Mouse (Mus musculus) layer of hippocampus, adult 9-11 months (tissue): ENCODE data around the gene Pknox2.

ENCODE experiments used
- DNase-seq: peaks from one replicate; pipeline ENCODE4 v3.0.0; 2022

The Pknox2 gene

DNA sequence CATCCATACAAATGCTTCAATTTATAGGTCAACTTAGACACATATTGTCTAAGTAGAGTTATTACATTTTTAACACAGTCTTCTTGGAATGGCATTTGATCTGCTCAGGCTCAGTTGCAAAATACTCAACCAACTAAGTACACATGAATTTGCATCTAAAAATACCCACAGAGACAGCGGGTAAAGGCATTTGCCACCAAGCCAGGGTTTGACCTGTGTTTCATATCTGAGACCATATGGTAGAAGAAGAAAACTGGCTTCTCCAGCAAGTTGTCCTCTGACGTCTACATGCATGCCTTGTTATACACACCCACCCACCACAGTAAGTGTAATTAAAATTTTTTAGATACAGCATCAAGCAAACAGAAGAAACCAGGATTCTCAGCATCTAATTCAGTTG, 273.4 kb downstream of the Pknox2 start:
- DNase-seq = no peak

- no peak for DNase-seq
Measured at GRCm38 (mm10) chr9:36870263-36870662, 276.9 kb downstream of the Pknox2 start.

- no peak for DNase-seq
Measured at GRCm38 (mm10) chr9:36868662-36869061, 278.5 kb downstream of the Pknox2 start.

GRCm38 (mm10) chr9:36864862-36865813, 282.1 kb downstream of the Pknox2 start:
- DNase-seq = peak; percentile 75

DNA sequence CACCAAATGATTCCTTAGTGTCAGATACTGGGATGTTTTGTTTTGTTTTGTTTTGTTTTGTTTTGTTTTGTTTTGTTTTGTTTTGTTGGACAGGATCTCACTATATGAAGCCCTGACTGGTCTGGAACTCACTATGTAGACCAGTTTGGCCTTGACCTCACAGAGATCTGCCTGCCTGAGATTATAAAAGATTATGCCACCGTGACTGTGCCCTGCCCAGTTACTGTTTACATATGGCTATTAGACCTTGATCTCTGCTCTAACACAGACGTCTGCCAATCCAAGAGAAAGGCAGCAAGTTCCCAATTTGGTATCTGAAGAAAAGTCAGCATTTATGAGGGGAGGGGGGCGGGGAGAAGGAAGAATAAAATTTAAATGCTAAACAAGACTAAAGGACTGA, 283.5 kb downstream of the Pknox2 start:
- DNase-seq = no peak

DNA sequence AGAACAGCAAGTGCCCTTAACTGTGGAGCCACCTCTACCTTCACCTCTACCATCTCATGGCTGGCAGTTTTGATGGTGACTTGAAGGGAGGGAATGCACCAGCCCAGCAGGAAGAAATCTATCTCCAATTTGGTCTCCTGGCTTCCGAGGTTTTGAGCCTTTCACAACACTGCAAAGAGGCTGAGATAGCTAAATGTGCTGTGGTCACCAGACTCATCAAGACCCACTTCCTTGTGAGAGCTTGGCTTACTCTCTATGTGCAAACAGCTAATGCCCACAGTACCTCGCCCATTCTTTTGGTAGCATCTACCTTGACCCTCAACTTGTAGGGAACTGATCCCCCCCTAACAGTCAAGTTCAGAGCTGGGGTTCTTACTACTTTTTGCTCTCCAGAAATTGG, 284.6 kb downstream of the Pknox2 start:
- DNase-seq = no peak

GRCm38 (mm10) chr9:36858677-36859076, 288.5 kb downstream of the Pknox2 start:
- DNase-seq = peak; percentile 69

- no peak for DNase-seq
Measured at GRCm38 (mm10) chr9:36857476-36858117, 289.6 kb downstream of the Pknox2 start.

GRCm38 (mm10) chr9:36856351-36856750, 290.9 kb downstream of the Pknox2 start:
- DNase-seq = no peak

DNA sequence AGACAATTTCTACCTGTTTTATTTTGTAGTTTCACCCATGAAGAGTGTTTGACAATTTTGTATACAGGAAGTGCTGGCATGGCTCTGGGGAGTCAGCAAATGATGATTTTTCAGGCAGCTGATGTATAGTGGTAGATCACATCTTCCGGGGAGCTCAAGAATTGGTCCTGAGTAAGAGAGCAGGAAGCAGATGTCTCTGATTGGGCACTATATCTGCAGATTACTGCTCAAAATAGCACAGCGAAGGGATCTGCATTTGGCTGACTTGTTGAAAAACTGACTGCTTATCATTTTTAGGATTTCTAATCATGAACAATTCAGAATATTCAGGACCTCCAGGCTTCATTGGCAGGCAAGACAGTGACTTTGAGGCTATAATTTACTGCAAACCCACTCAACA, 295.0 kb downstream of the Pknox2 start:
- no peak for DNase-seq

DNA sequence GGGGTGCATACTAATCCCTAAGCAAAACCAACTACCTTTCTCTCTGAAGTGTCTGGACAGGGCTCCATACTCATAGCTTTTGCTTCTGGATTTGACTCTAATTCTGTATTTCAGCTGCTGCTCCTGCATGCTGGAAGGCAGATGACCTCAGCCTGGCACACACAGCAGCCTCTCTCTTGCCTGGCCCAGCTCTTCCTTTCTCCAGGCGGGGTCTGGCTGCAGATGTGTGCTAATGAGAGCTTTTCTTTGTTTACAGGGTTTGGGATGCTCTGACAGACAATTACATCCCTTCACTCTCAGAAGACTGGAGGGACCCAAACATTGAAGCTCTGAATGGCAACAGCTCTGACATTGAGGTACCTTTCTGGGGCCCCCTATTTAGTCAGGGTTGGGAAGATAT, 297.1 kb downstream of the Pknox2 start:
- DNase-seq = peak; percentile 85

DNA sequence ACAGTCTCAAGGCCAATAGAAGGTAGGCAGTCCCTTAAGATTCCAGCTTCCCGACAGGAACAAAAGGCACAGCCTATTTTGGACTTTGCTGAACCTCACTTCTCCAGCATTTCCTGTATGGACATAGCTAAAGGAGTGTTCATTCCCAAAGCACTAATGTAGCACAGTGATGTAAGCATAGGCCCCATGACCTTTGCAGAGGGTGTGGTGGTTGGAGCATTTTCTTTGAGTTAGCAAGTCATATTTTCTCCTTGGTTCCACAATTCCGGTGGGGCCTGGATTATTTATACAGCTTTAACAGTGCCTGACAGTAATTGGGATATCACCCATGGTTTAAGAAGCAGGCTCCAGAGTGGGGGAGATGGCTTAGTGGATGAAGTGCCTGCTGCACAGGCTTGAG, 298.5 kb downstream of the Pknox2 start:
- no peak for DNase-seq

GRCm38 (mm10) chr9:36846346-36846745, 300.9 kb downstream of the Pknox2 start:
- no peak for DNase-seq
